Mouse (Mus musculus) gastrocnemius, adult 2 months (tissue): Measurements from ENCODE around the gene Thtpa. TPM values are rescaled to one million over a fixed set of nuclear protein-coding genes. Genes with fewer than 3 reads are reported as not detected.

Experiments used
- DNase-seq: peaks from one replicate; pipeline ENCODE4 v3.0.0; 2022
- H3K27ac ChIP-seq: fragments of 200-600 bp; 2 replicates; pipeline ENCODE4 v1.8.1; 2022; ENCODE audit warnings: mild to moderate bottlenecking
- H3K4me3 ChIP-seq: fragments of 200-600 bp; 2 replicates; pipeline ENCODE4 v1.8.1; 2022; ENCODE audit warnings: mild to moderate bottlenecking, moderate library complexity
- CTCF ChIP-seq: fragments of 200-600 bp; IDR thresholded peaks from 2 replicates; pipeline ENCODE4 v1.8.1; 2022; ENCODE audit warnings: antibody characterized with exemption, mild to moderate bottlenecking, moderate library complexity
- intact Hi-C: fragments of 180-260 bp; cut with DNase I; formaldehyde crosslinking; loops from one replicate; pipeline ENCODE4 v1.15.1; 2025
- long read RNA-seq, 2 experiments: library from polyadenylated mRNA; stranded (forward); transcript quantifications; one replicate each; pipeline ENCODE4 v2.0.0; 2021
- total RNA-seq, 2 experiments: library from RNA; stranded (reverse); gene quantifications; 2 replicates each; pipeline ENCODE4 v1.2.3; 2021

Gene Thtpa
- 10 to 100 TPM; 12.6 to 14.3 TPM for total RNA-seq
- long read RNA-seq, experiment 1, transcript Thtpa-201 (2 exons, 2,830 nt) = major isoform, 25 of 28 reads
- long read RNA-seq, experiment 1, partial matches to known transcripts = 0 of 28 reads
- long read RNA-seq, experiment 1, other reads (novel, unspliced or antisense) = 3 of 28 reads
- long read RNA-seq, experiment 2, transcript Thtpa-201 (2 exons, 2,830 nt) = major isoform, 31 of 32 reads
- long read RNA-seq, experiment 2, partial matches to known transcripts = 0 of 32 reads
- long read RNA-seq, experiment 2, other reads (novel, unspliced or antisense) = 1 of 32 reads

- peak; percentile 87 for DNase-seq
- no peak for TF ChIP-seq CTCF
- H3K27ac ChIP-seq = peak within 1 kb of the TSS; percentile 90
- peak within 1 kb of the TSS; percentile 84 for H3K4me3 ChIP-seq
- intact Hi-C loops = loop anchor here (10.0 kb wide), 2 partner anchors 200 to 840 kb away; partner anchors contain the start of genes Abhd4, Dad1 and Pabpn1
Observed at GRCm38 (mm10) chr14:55094704-55095231, at the start of gene Thtpa. TSS of gene Thtpa (plus strand) at chr14:55094784.

- H3K4me3 ChIP-seq = no peak overlapping the region
- TF ChIP-seq CTCF = no peak
- no peak for DNase-seq
- intact Hi-C loops = no loop called here
- no peak overlapping the region for H3K27ac ChIP-seq
Observed at GRCm38 (mm10) chr14:55047971-55048531, 46.5 kb upstream of the Thtpa start.

GRCm38 (mm10) chr14:55052496-55052895 is 42.1 kb upstream of the Thtpa start:
- no peak overlapping the region for H3K27ac ChIP-seq
- intact Hi-C loops = no loop called here
- H3K4me3 ChIP-seq = no peak overlapping the region
- TF ChIP-seq CTCF = no peak
- DNase-seq = no peak

- Histone ChIP-seq H3K4me3 (no peak overlapping the region), H3K27ac (no peak overlapping the region)
- no peak for DNase-seq
- no peak for TF ChIP-seq CTCF
- intact Hi-C loops = no loop called here
Observed at GRCm38 (mm10) chr14:55053050-55053449, 41.5 kb upstream of the Thtpa start.

GRCm38 (mm10) chr14:55053708-55054190 is 40.8 kb upstream of the Thtpa start:
- TF ChIP-seq CTCF = no peak
- intact Hi-C loops = no loop called here
- peak; percentile 35 for DNase-seq
- H3K27ac ChIP-seq = no peak overlapping the region
- peak overlapping the region; percentile 30 for H3K4me3 ChIP-seq

- intact Hi-C loops = no loop called here
- DNase-seq = no peak
- Histone ChIP-seq H3K4me3 (no peak overlapping the region; the same call in 1 of the 2 replicates), H3K27ac (no peak overlapping the region)
- no peak for TF ChIP-seq CTCF
Observed at GRCm38 (mm10) chr14:55054191-55054749, 40.3 kb upstream of the Thtpa start.

- Histone ChIP-seq H3K4me3 (no peak overlapping the region), H3K27ac (no peak overlapping the region)
- intact Hi-C loops = no loop called here
- peak; percentile 41 for DNase-seq
- TF ChIP-seq CTCF = no peak
Observed at GRCm38 (mm10) chr14:55055167-55055834, 39.3 kb upstream of the Thtpa start.

- no peak for DNase-seq
- TF ChIP-seq CTCF = no peak
- intact Hi-C loops = no loop called here
Observed at GRCm38 (mm10) chr14:55059009-55059408, 35.6 kb upstream of the Thtpa start.

GRCm38 (mm10) chr14:55059931-55060330 is 34.7 kb upstream of the Thtpa start:
- intact Hi-C loops = no loop called here
- DNase-seq = no peak
- no peak overlapping the region for H3K27ac ChIP-seq
- H3K4me3 ChIP-seq = no peak overlapping the region
- TF ChIP-seq CTCF = no peak

More at GRCm38 (mm10) chr14:55059009-55059408, 35.6 kb upstream of the Thtpa start:
- Histone ChIP-seq H3K27ac (no peak overlapping the region), H3K4me3 (no peak overlapping the region)

GRCm38 (mm10) chr14:55061845-55062244 is 32.7 kb upstream of the Thtpa start:
- intact Hi-C loops = no loop called here
- H3K27ac ChIP-seq = no peak overlapping the region
- no peak overlapping the region for H3K4me3 ChIP-seq
- TF ChIP-seq CTCF = no peak
- no peak for DNase-seq

GRCm38 (mm10) chr14:55062626-55063025 is 32.0 kb upstream of the Thtpa start:
- no peak overlapping the region for H3K4me3 ChIP-seq
- intact Hi-C loops = no loop called here
- no peak for DNase-seq
- no peak overlapping the region for H3K27ac ChIP-seq
- TF ChIP-seq CTCF = no peak

GRCm38 (mm10) chr14:55063117-55063516 is 31.5 kb upstream of the Thtpa start:
- Histone ChIP-seq H3K27ac (no peak overlapping the region), H3K4me3 (no peak overlapping the region)
- intact Hi-C loops = no loop called here
- TF ChIP-seq CTCF = no peak
- DNase-seq = no peak
